Mouse (Mus musculus) limb, embryonic 11.5 days (tissue): ENCODE data around the gene Mgmt. TPM values are rescaled to one million over a fixed set of nuclear protein-coding genes. Genes with fewer than 3 reads are reported as not detected.

Experiments
- ATAC-seq: fragments of 200-750 bp; cut with Nextera tagmentation; 2 replicates; pipeline ENCODE4 v1.8.0; 2017; ENCODE audit warnings: low read depth; ENCODE audit not compliant: insufficient number of reproducible peaks, low FRiP score, low TSS enrichment
- DNase-seq: peaks from one replicate; pipeline ENCODE4 v3.0.0-alpha.2; 2015; ENCODE audit warnings: low spot score
- H3K27ac ChIP-seq: fragments of 300-500 bp; sonication (generic); replicated peaks from 2 replicates; pipeline ENCODE4 v1.5.1; 2014; ENCODE audit warnings: low read depth, mild to moderate bottlenecking, low read length
- H3K27me3 ChIP-seq: fragments of 300-500 bp; sonication (generic); 2 replicates; pipeline ENCODE4 v1.6.1; 2014; ENCODE audit warnings: mild to moderate bottlenecking, low read length, mixed read lengths; ENCODE audit not compliant: control insufficient read depth, insufficient read depth
- H3K36me3 ChIP-seq: fragments of 300-500 bp; sonication (generic); 2 replicates; pipeline ENCODE4 v1.6.1; 2014; ENCODE audit warnings: mild to moderate bottlenecking, low read length, moderate library complexity, mixed read lengths; ENCODE audit not compliant: control insufficient read depth, insufficient read depth
- H3K4me1 ChIP-seq: fragments of 300-500 bp; sonication (generic); 2 replicates; pipeline ENCODE4 v1.6.1; 2014; ENCODE audit warnings: low read length, mixed read lengths; ENCODE audit not compliant: control insufficient read depth, insufficient read depth
- H3K4me2 ChIP-seq: fragments of 300-500 bp; sonication (generic); 2 replicates; pipeline ENCODE4 v1.6.1; 2014; ENCODE audit warnings: low read depth, mild to moderate bottlenecking, moderate library complexity; ENCODE audit not compliant: severe bottlenecking
- H3K4me3 ChIP-seq: fragments of 300-500 bp; sonication (generic); 2 replicates; pipeline ENCODE4 v1.5.1; 2014; ENCODE audit warnings: low read depth, low read length
- H3K9ac ChIP-seq: fragments of 300-500 bp; sonication (generic); 2 replicates; pipeline ENCODE4 v1.6.1; 2014; ENCODE audit warnings: mild to moderate bottlenecking, low read length
- H3K9me3 ChIP-seq: fragments of 300-500 bp; sonication (generic); 2 replicates; pipeline ENCODE4 v1.6.1; 2016; ENCODE audit warnings: low read length; ENCODE audit not compliant: control insufficient read depth
- WGBS: fragments of 180-500 bp; shearing (Covaris S2); extraction: QIAGEN DNeasy Blood & Tissue Kit; methylation state at CpG from one replicate; pipeline ENCODE4 v1.1.7; 2014; 5-methylcytosine and 5-hydroxymethylcytosine counted together
- polyA plus RNA-seq: library from polyadenylated mRNA; unstranded; fragments of >200 nt; fragmentation: Nextera tagmentation; extraction: Ambion mirVana; gene quantifications from 2 replicates; pipeline ENCODE4 v1.2.1, GENCODE M21; 2014

The Mgmt gene
- polyA plus RNA-seq, 1 experiment from 2014 or later = 5.0 TPM

DNA sequence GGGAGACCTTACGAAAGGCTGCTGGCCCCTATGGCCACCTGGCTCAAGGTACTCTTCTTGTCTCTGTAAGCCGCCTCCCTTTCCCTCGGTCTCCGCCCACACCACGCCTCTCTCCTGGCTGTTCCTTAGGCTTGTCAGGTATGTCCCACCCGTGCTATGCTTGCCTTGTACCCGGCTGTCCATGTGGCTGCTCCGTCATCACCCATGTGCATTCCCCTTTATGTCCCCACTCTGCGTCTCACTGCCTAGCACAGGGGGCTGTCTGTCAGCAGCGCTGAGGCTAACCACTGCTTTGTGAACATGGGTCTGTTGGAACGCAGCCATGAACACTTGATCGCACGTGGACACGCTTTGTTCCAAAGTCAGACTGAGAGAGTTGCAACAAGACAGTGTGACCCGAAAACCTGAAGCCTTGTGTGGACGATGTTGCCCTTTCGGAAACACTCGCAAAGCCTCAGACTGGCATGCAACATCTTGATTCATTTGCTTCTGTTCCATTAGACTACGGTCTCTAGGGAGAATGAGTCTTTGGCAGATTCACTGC lies 115.4 kb downstream of the Mgmt start:
- peaks cover 3% of the 10 kb centered on the region; the same call in 1 of the 2 replicates for H3K27me3 ChIP-seq
- ATAC-seq = no peak
- DNase-seq = no peak

GRCm38 (mm10) chr7:137010451-137010850 lies 116.0 kb downstream of the Mgmt start:
- 88% methylated on average over 2 of the region's 2 CpGs for WGBS
- no peak overlapping the region for H3K9ac ChIP-seq
- peaks cover 3% of the 10 kb centered on the region; the same call in 1 of the 2 replicates for H3K27me3 ChIP-seq
- DNase-seq = no peak
- H3K4me2 ChIP-seq = no peak overlapping the region
- no peaks in the 10 kb centered on the region for H3K9me3 ChIP-seq
- no peaks in the 10 kb centered on the region for H3K36me3 ChIP-seq
- ATAC-seq = no peak
- no peak overlapping the region for H3K4me3 ChIP-seq
- no peak overlapping the region for H3K27ac ChIP-seq
- H3K4me1 ChIP-seq = peaks cover 8% of the 10 kb centered on the region; the same call in 1 of the 2 replicates

More for the DNA sequence above, 115.4 kb downstream of the Mgmt start:
- H3K9me3 ChIP-seq = no peaks in the 10 kb centered on the region
- no peak overlapping the region for H3K27ac ChIP-seq
- H3K36me3 ChIP-seq = no peaks in the 10 kb centered on the region
- no peak overlapping the region for H3K9ac ChIP-seq
- H3K4me3 ChIP-seq = no peak overlapping the region
- H3K4me2 ChIP-seq = no peak overlapping the region
- peaks cover 11% of the 10 kb centered on the region; the same call in 1 of the 2 replicates for H3K4me1 ChIP-seq
- WGBS = 88% methylated on average over 19 of the region's 19 CpGs

GRCm38 (mm10) chr7:137012687-137013086 lies 118.3 kb downstream of the Mgmt start:
- H3K9ac ChIP-seq = no peak overlapping the region
- ATAC-seq (no peak), DNase-seq (no peak)
- no peak overlapping the region for H3K27ac ChIP-seq
- H3K27me3 ChIP-seq = no peaks in the 10 kb centered on the region; the same call in 1 of the 2 replicates
- H3K4me2 ChIP-seq = no peak overlapping the region
- H3K36me3 ChIP-seq = no peaks in the 10 kb centered on the region
- H3K4me3 ChIP-seq = no peak overlapping the region
- 78% methylated on average over 8 of the region's 8 CpGs for WGBS
- no peaks in the 10 kb centered on the region for H3K9me3 ChIP-seq
- no peaks in the 10 kb centered on the region for H3K4me1 ChIP-seq

DNA sequence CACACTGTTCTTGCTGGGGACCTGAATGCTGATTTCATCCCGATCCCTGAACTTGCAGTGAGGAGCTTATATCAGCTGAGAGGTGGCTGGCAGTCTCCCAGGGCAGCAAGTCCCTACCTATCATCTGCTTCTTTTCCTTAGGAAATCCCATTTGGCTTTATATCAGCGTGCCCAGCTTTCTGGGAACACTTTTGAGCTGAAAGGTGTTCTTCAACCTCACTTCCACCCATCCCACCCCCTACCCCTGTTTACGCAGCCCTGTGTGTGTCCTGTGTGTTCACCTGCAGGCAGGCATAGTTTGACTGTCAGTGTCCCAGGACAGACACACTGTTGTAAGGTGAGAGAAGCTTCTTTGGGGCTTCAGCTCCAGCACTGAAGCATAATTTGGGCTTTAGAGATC lies 119.0 kb downstream of the Mgmt start:
- Histone ChIP-seq H3K4me3 (no peak overlapping the region), H3K4me1 (no peaks in the 10 kb centered on the region), H3K4me2 (no peak overlapping the region), H3K36me3 (no peaks in the 10 kb centered on the region), H3K9ac (no peak overlapping the region), H3K9me3 (no peaks in the 10 kb centered on the region), H3K27ac (no peak overlapping the region), H3K27me3 (no peaks in the 10 kb centered on the region; the same call in 1 of the 2 replicates)
- WGBS = 69% methylated on average over 3 of the region's 3 CpGs
- DNase-seq (no peak), ATAC-seq (no peak)

- Histone ChIP-seq H3K36me3 (no peaks in the 10 kb centered on the region), H3K27ac (no peak overlapping the region), H3K4me1 (no peaks in the 10 kb centered on the region; the same call in 1 of the 2 replicates), H3K27me3 (no peaks in the 10 kb centered on the region), H3K4me3 (no peak overlapping the region), H3K4me2 (no peak overlapping the region), H3K9me3 (no peaks in the 10 kb centered on the region), H3K9ac (no peak overlapping the region)
- ATAC-seq = no peak
- DNase-seq = no peak
- WGBS = 90% methylated on average over 5 of the region's 5 CpGs
Measured at GRCm38 (mm10) chr7:137018614-137019013, 124.2 kb downstream of the Mgmt start.

DNA sequence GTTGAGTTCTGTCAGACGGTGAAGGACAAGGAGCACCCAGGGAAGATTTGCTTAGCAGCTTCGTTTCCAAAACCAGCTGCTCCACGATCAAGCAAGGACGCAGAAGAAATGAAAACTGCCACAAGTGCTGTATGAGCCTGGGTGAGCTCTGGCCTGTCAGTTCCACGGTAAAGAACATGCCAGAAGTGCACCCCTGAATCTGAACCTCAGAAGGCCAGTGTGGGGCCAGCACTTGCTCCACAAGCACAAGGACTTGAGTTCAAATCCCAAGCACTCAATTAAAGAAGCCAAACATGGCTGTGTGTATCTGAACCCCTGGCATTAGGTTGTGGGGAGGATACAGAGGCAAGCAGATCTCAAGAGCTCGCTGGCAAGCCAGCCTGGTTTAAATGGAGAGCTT lies 125.8 kb downstream of the Mgmt start:
- DNase-seq (no peak), ATAC-seq (no peak)
- no peak overlapping the region for H3K4me3 ChIP-seq
- H3K4me1 ChIP-seq = no peaks in the 10 kb centered on the region; the same call in 1 of the 2 replicates
- H3K9me3 ChIP-seq = no peaks in the 10 kb centered on the region
- WGBS = 84% methylated on average over 6 of the region's 6 CpGs
- no peaks in the 10 kb centered on the region for H3K36me3 ChIP-seq
- no peak overlapping the region for H3K9ac ChIP-seq
- no peak overlapping the region for H3K27ac ChIP-seq
- no peaks in the 10 kb centered on the region for H3K27me3 ChIP-seq
- no peak overlapping the region for H3K4me2 ChIP-seq

GRCm38 (mm10) chr7:137030789-137031188 lies 136.4 kb downstream of the Mgmt start:
- no peaks in the 10 kb centered on the region for H3K36me3 ChIP-seq
- no peak overlapping the region for H3K9ac ChIP-seq
- H3K9me3 ChIP-seq = no peaks in the 10 kb centered on the region
- H3K4me1 ChIP-seq = no peaks in the 10 kb centered on the region
- no peak overlapping the region for H3K27ac ChIP-seq
- WGBS = 90% methylated on average over 4 of the region's 4 CpGs
- ATAC-seq = no peak
- no peak overlapping the region for H3K4me2 ChIP-seq
- no peak overlapping the region for H3K4me3 ChIP-seq
- H3K27me3 ChIP-seq = no peaks in the 10 kb centered on the region
- no peak for DNase-seq

GRCm38 (mm10) chr7:137033177-137033576 lies 138.8 kb downstream of the Mgmt start:
- H3K27ac ChIP-seq = no peak overlapping the region
- H3K9me3 ChIP-seq = no peaks in the 10 kb centered on the region
- no peak overlapping the region for H3K4me3 ChIP-seq
- DNase-seq (no peak), ATAC-seq (no peak)
- H3K4me2 ChIP-seq = no peak overlapping the region
- H3K4me1 ChIP-seq = no peaks in the 10 kb centered on the region
- H3K36me3 ChIP-seq = no peaks in the 10 kb centered on the region
- WGBS = 95% methylated on average over 12 of the region's 12 CpGs
- H3K9ac ChIP-seq = no peak overlapping the region
- H3K27me3 ChIP-seq = no peaks in the 10 kb centered on the region

DNA sequence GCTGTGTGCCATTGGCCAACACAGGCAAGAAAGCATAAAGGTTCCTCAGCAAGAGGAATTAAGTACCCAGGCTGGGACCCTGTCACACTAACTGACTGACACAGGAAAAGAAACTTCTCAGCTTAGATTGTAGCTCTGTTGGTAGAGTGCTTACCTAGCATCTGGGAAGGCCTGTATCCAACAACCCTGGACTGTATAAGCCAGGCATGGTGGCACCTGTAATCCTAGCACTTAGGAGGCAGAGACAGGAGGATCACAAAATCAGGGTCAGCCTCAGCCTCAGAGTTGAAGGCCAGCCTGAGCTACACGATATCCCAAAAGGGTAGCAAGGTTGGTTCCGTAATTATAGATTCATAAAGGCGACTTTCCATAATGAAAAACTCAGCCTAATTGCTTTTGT lies 140.6 kb downstream of the Mgmt start:
- Histone ChIP-seq H3K36me3 (no peaks in the 10 kb centered on the region), H3K27me3 (no peaks in the 10 kb centered on the region), H3K4me1 (0 out of 2 replicates have a peak, but pooled peaks cover 3% of the 10 kb centered on the region), H3K27ac (no peak overlapping the region), H3K4me2 (no peak overlapping the region), H3K9me3 (no peaks in the 10 kb centered on the region), H3K9ac (no peak overlapping the region), H3K4me3 (no peak overlapping the region)
- ATAC-seq (no peak), DNase-seq (no peak)
- 97% methylated on average over 3 of the region's 3 CpGs for WGBS
